Mouse (Mus musculus) thymus, adult 2 months (tissue): ENCODE measurements at regions not wholly inside any gene's neighbourhood (a gene's known extent, or its start where the extent isn't known, plus 50 kb on each side); places are given as distances from the start of the nearest gene placed in this dataset.

Source experiments
- CTCF ChIP-seq: fragments of 200-500 bp; IDR thresholded peaks from 2 replicates; pipeline ENCODE4 v1.5.1; 2012; ENCODE audit warnings: mild to moderate bottlenecking, control low read depth, low read length, moderate library complexity, borderline replicate concordance; ENCODE audit not compliant: control insufficient read depth, poor library complexity, insufficient read depth; ENCODE audit errors: extremely low read depth
- POLR2A ChIP-seq: fragments of 200-500 bp; IDR thresholded peaks from 2 replicates; pipeline ENCODE4 v1.6.1; 2012; ENCODE audit warnings: mild to moderate bottlenecking, low read length, control low read depth, moderate library complexity; ENCODE audit not compliant: control insufficient read depth, poor library complexity, insufficient read depth; ENCODE audit errors: extremely low read depth

DNA sequence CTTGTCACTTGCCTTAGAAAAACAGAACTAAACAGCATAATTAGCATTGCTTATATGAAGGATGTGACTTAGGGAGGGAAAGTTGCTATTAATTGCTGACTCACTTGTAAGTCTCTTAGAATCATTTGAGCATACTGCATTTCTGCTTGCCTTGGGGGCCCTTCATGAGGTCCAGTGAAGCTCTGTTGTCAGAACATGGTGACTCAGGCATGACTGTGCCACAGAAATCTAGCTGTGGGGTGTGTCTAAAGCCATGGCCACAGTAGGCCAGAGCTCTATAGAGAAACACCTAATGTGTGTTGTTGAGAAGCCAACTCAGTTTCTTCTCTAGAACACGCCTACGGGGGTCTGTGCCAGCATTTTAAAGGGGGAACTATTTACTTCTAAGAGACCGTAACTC lies 153.2 kb upstream of the Pard3b start:
- no peak for TF ChIP-seq CTCF
- no peak for TF ChIP-seq POLR2A
